Mouse (Mus musculus): Measurements from ENCODE around the gene Jmjd4. TPM values are rescaled to one million over a fixed set of nuclear protein-coding genes. Genes with fewer than 3 reads are reported as not detected.

The Jmjd4 gene
- polyA plus RNA-seq (2015; fragmentation: Nextera tagmentation; extraction: Ambion mirVana): 18.9 and 20.0 TPM in 2 replicates

DNA sequence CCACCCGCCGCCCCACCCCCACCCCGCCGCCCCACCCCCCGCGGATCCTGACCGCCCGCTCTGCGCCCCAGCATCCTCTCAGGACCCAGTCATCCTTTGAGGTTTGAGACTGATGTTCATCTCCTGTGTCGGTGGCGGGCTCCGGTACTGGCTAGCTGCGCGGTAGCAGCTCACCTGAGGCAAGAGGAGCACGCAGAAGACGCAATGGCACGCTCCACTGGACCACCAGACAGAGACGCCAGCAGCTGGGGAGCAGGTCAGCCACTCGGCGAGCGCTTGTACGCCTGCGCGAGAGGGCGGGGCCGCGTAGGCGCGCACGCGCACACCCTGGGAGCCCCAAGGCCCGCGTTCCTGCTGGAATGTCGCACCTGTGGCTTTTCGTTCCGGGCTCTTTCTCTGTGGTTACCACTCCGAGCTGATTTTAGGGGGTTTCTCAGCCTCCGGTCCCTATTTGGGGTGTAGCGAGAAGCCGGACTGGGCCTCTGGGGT, at the start of gene Jmjd4:
Gene Jmjd4, plus strand, starts transcription at position 305 of the 489 bp plus-strand sequence.
- Histone ChIP-seq H3K27ac (ENCODE audit: low read depth, low read length) (peak within 1 kb of the TSS; percentile 89), H3K4me1 (ENCODE audit: control insufficient read depth, insufficient read depth, low read depth, low read length) (peaks cover 23% of the 10 kb centered on the region), H3K9me3 (ENCODE audit: control insufficient read depth, low read length) (no peaks in the 10 kb centered on the region), H3K4me3 (ENCODE audit: low read length) (peak within 1 kb of the TSS; percentile 53), H3K4me2 (ENCODE audit: low read length) (peak within 1 kb of the TSS; percentile 89), H3K36me3 (ENCODE audit: control insufficient read depth, insufficient read depth, low read length) (peaks cover 8% of the 10 kb centered on the region), H3K9ac (ENCODE audit: low read depth, low read length) (peak within 1 kb of the TSS; percentile 64), H3K27me3 (replicated peaks; ENCODE audit: control insufficient read depth, insufficient read depth, low read length) (no peaks in the 10 kb centered on the region)
- WGBS: under 1% methylated on average over 31 of the region's 40 CpGs
- ATAC-seq: peak; percentile 96

- H3K36me3 ChIP-seq (ENCODE audit: control insufficient read depth, insufficient read depth, low read length): no peaks in the 10 kb centered on the region
- WGBS: 80% methylated on average over 2 of the region's 2 CpGs
- H3K4me3 ChIP-seq (ENCODE audit: low read length): no peak overlapping the region
- no peak overlapping the region for H3K9ac ChIP-seq (ENCODE audit: low read depth, low read length)
- no peak overlapping the region for H3K27ac ChIP-seq (ENCODE audit: low read depth, low read length)
- no peak for ATAC-seq
- no peaks in the 10 kb centered on the region for H3K27me3 ChIP-seq (replicated peaks; ENCODE audit: control insufficient read depth, insufficient read depth, low read length)
- no peaks in the 10 kb centered on the region for H3K4me1 ChIP-seq (ENCODE audit: control insufficient read depth, insufficient read depth, low read depth, low read length)
- no peaks in the 10 kb centered on the region for H3K9me3 ChIP-seq (ENCODE audit: control insufficient read depth, low read length)
- H3K4me2 ChIP-seq (ENCODE audit: low read length): no peak overlapping the region
Measured at GRCm38 (mm10) chr11:59400876-59401275, 49.0 kb upstream of the Jmjd4 start.

- no peak for ATAC-seq
- 68% methylated on average over 1 of the region's 1 CpGs for WGBS
- Histone ChIP-seq H3K9me3 (ENCODE audit: control insufficient read depth, low read length) (no peaks in the 10 kb centered on the region), H3K36me3 (ENCODE audit: control insufficient read depth, insufficient read depth, low read length) (peaks cover 17% of the 10 kb centered on the region), H3K9ac (ENCODE audit: low read depth, low read length) (no peak overlapping the region), H3K4me2 (ENCODE audit: low read length) (no peak overlapping the region), H3K27ac (ENCODE audit: low read depth, low read length) (no peak overlapping the region), H3K27me3 (replicated peaks; ENCODE audit: control insufficient read depth, insufficient read depth, low read length) (no peaks in the 10 kb centered on the region), H3K4me3 (ENCODE audit: low read length) (no peak overlapping the region), H3K4me1 (ENCODE audit: control insufficient read depth, insufficient read depth, low read depth, low read length) (no peaks in the 10 kb centered on the region)
Measured at GRCm38 (mm10) chr11:59405761-59406160, 44.1 kb upstream of the Jmjd4 start.

- no peak for ATAC-seq
- Histone ChIP-seq H3K27ac (ENCODE audit: low read depth, low read length) (no peak overlapping the region), H3K27me3 (replicated peaks; ENCODE audit: control insufficient read depth, insufficient read depth, low read length) (no peaks in the 10 kb centered on the region), H3K4me1 (ENCODE audit: control insufficient read depth, insufficient read depth, low read depth, low read length) (no peaks in the 10 kb centered on the region), H3K36me3 (ENCODE audit: control insufficient read depth, insufficient read depth, low read length) (peaks cover 18% of the 10 kb centered on the region), H3K4me2 (ENCODE audit: low read length) (no peak overlapping the region), H3K9ac (ENCODE audit: low read depth, low read length) (no peak overlapping the region), H3K4me3 (ENCODE audit: low read length) (no peak overlapping the region), H3K9me3 (ENCODE audit: control insufficient read depth, low read length) (no peaks in the 10 kb centered on the region)
- 90% methylated on average over 2 of the region's 2 CpGs for WGBS
Measured at GRCm38 (mm10) chr11:59410851-59411250, 39.0 kb upstream of the Jmjd4 start.

- no peak overlapping the region for H3K27ac ChIP-seq (ENCODE audit: low read depth, low read length)
- H3K9ac ChIP-seq (ENCODE audit: low read depth, low read length): no peak overlapping the region
- no peaks in the 10 kb centered on the region for H3K4me1 ChIP-seq (ENCODE audit: control insufficient read depth, insufficient read depth, low read depth, low read length)
- H3K9me3 ChIP-seq (ENCODE audit: control insufficient read depth, low read length): no peaks in the 10 kb centered on the region
- no peak overlapping the region for H3K4me2 ChIP-seq (ENCODE audit: low read length)
- no peak for ATAC-seq
- H3K36me3 ChIP-seq (ENCODE audit: control insufficient read depth, insufficient read depth, low read length): peaks cover 11% of the 10 kb centered on the region
- no peaks in the 10 kb centered on the region for H3K27me3 ChIP-seq (replicated peaks; ENCODE audit: control insufficient read depth, insufficient read depth, low read length)
- no peak overlapping the region for H3K4me3 ChIP-seq (ENCODE audit: low read length)
- 68% methylated on average over 6 of the region's 6 CpGs for WGBS
Measured at GRCm38 (mm10) chr11:59412058-59412457, 37.8 kb upstream of the Jmjd4 start.

- Histone ChIP-seq H3K27me3 (replicated peaks; ENCODE audit: control insufficient read depth, insufficient read depth, low read length) (no peaks in the 10 kb centered on the region), H3K27ac (ENCODE audit: low read depth, low read length) (no peak overlapping the region), H3K4me1 (ENCODE audit: control insufficient read depth, insufficient read depth, low read depth, low read length) (no peaks in the 10 kb centered on the region), H3K4me2 (ENCODE audit: low read length) (no peak overlapping the region), H3K36me3 (ENCODE audit: control insufficient read depth, insufficient read depth, low read length) (peaks cover 4% of the 10 kb centered on the region), H3K9ac (ENCODE audit: low read depth, low read length) (no peak overlapping the region), H3K9me3 (ENCODE audit: control insufficient read depth, low read length) (no peaks in the 10 kb centered on the region), H3K4me3 (ENCODE audit: low read length) (no peak overlapping the region)
- no peak; the same call in 1 of the 2 replicates for ATAC-seq
- 85% methylated on average over 13 of the region's 13 CpGs for WGBS
Measured at GRCm38 (mm10) chr11:59412999-59413863, 36.6 kb upstream of the Jmjd4 start.

GRCm38 (mm10) chr11:59418708-59419107, 31.1 kb upstream of the Jmjd4 start:
- no peak overlapping the region for H3K4me2 ChIP-seq (ENCODE audit: low read length)
- H3K36me3 ChIP-seq (ENCODE audit: control insufficient read depth, insufficient read depth, low read length): peaks cover 20% of the 10 kb centered on the region
- H3K9me3 ChIP-seq (ENCODE audit: control insufficient read depth, low read length): no peaks in the 10 kb centered on the region
- H3K27ac ChIP-seq (ENCODE audit: low read depth, low read length): no peak overlapping the region
- H3K9ac ChIP-seq (ENCODE audit: low read depth, low read length): no peak overlapping the region
- H3K4me1 ChIP-seq (ENCODE audit: control insufficient read depth, insufficient read depth, low read depth, low read length): no peaks in the 10 kb centered on the region
- 78% methylated on average over 5 of the region's 5 CpGs for WGBS
- ATAC-seq: no peak
- H3K27me3 ChIP-seq (replicated peaks; ENCODE audit: control insufficient read depth, insufficient read depth, low read length): no peaks in the 10 kb centered on the region
- no peak overlapping the region for H3K4me3 ChIP-seq (ENCODE audit: low read length)

DNA sequence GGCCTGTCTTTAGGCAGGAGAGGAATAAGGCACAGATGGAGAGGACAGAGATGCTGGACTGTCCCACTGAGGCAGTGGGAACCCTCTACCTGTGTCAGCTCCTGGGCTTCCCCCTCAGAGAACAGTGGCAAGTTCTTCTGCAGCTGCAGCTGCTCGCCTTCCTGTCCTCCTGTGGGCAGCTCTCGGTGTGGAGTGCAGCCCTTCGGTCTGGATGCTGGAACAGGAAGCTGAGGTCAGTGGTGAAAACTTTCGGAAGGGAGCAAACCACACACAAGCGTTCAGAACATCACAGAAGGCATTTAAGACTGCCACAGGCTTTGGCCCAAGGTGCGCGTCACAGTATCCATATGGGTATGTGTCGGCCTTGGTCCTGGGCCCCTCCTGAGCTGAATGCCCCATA, 28.4 kb upstream of the Jmjd4 start:
- H3K4me2 ChIP-seq (ENCODE audit: low read length): no peak overlapping the region
- H3K9ac ChIP-seq (ENCODE audit: low read depth, low read length): no peak overlapping the region
- peaks cover 21% of the 10 kb centered on the region for H3K36me3 ChIP-seq (ENCODE audit: control insufficient read depth, insufficient read depth, low read length)
- no peak for ATAC-seq
- no peaks in the 10 kb centered on the region for H3K27me3 ChIP-seq (replicated peaks; ENCODE audit: control insufficient read depth, insufficient read depth, low read length)
- H3K4me3 ChIP-seq (ENCODE audit: low read length): no peak overlapping the region
- no peaks in the 10 kb centered on the region for H3K4me1 ChIP-seq (ENCODE audit: control insufficient read depth, insufficient read depth, low read depth, low read length)
- no peak overlapping the region for H3K27ac ChIP-seq (ENCODE audit: low read depth, low read length)
- no peaks in the 10 kb centered on the region for H3K9me3 ChIP-seq (ENCODE audit: control insufficient read depth, low read length)
- 83% methylated on average over 8 of the region's 8 CpGs for WGBS

- peaks cover 21% of the 10 kb centered on the region for H3K36me3 ChIP-seq (ENCODE audit: control insufficient read depth, insufficient read depth, low read length)
Measured at GRCm38 (mm10) chr11:59421967-59422366, 27.9 kb upstream of the Jmjd4 start.

More at GRCm38 (mm10) chr11:59421967-59422366, 27.9 kb upstream of the Jmjd4 start:
- Histone ChIP-seq H3K4me2 (ENCODE audit: low read length) (no peak overlapping the region), H3K9me3 (ENCODE audit: control insufficient read depth, low read length) (no peaks in the 10 kb centered on the region), H3K4me3 (ENCODE audit: low read length) (no peak overlapping the region), H3K27me3 (replicated peaks; ENCODE audit: control insufficient read depth, insufficient read depth, low read length) (no peaks in the 10 kb centered on the region), H3K27ac (ENCODE audit: low read depth, low read length) (no peak overlapping the region), H3K4me1 (ENCODE audit: control insufficient read depth, insufficient read depth, low read depth, low read length) (no peaks in the 10 kb centered on the region), H3K9ac (ENCODE audit: low read depth, low read length) (no peak overlapping the region)
- no peak for ATAC-seq
- WGBS: 95% methylated on average over 2 of the region's 2 CpGs
